Mouse (Mus musculus) C3H10T1/2 (cell line): ENCODE data around the gene Gm45213. TPM values are rescaled to one million over a fixed set of nuclear protein-coding genes. Genes with fewer than 3 reads are reported as not detected.

Experiments
- polyA plus RNA-seq, 2 experiments: library from polyadenylated mRNA; unstranded; fragments of >200 nt; fragmentation: generic; extraction: Trizol; gene quantifications; one replicate each; pipeline ENCODE4 v1.2.1; 2012; ENCODE audit warnings: missing spikeins in 2 of 2

Gene Gm45213
- polyA plus RNA-seq: not detected

GRCm38 (mm10) chr7:66043552-66044459 is at the start of gene Gm45213:
Gm45213 (plus strand) TSS chr7:66043602.

GRCm38 (mm10) chr7:66058703-66059102 is 15.3 kb downstream of the Gm45213 start, which contains the start of gene Snrpa1:
Snrpa1 (plus strand) TSS chr7:66059003.

GRCm38 (mm10) chr7:66079364-66080230 is 36.2 kb downstream of the Gm45213 start, which contains the start of gene Selenos:
Selenos (plus strand) TSS chr7:66079649.

DNA sequence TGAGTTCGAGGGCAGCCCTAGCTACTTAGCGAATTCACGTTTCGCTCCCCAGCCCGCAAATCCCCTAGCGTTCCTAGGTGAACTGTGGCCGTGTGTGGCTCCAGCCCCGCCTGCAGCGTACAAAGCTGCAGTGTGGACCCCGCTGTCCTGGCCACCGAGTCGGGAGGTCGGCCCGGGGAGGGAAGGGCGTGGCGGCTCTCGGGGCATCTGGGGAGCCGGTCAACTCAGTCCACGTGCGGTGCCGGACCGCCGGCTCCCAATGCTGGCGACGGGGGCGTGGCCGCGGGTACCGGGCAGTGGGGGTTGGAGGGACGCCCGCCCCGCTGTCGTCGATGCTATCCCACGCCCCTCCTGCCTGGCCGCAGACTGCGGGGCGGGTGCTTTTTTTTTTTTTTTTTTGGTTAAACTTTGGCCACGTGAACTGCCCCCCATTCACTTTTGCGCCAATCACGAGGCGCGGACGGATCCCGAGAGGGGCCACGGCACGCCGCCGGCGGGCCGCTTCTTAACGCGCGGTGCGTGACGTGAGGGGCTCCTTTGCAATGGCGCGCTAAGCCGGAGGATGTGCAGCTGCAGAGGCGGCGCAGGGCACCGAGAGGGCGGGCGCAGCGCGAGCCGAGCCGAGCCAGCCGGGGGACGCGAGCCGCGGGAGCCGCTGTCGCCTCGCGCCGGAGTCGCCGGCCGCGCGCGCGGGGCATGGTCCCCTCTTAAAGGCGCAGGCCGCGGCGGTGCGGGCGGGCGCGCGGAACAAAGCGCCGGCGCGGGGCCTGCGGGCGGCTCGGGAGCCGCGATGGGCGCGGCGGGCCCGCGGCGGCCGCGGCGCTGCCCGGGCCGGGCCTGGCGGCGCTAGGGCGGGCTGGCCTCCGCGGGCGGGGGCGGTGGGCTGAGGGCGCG is 65.8 kb downstream of the Gm45213 start, which contains the start of gene Chsy1:
Gene Chsy1, plus strand, starts transcription at position 555 of the 894 bp plus-strand sequence.

Other genes starting within 250 kb of the Gm45213 start
- under 1 TPM; 0.08 to 0.61 TPM for gene Pcsk6, start 181.9 kb upstream of the Gm45213 start, polyA plus RNA-seq
- 10 to 100 TPM; 42.3 to 51.9 TPM for gene Snrpa1, start 15.4 kb downstream of the Gm45213 start, polyA plus RNA-seq
- gene Selenos, start 36.0 kb downstream of the Gm45213 start, polyA plus RNA-seq: 10 to 100 TPM in 1 of 2 experiments, 1 to 10 TPM in 1; 7.0 to 80.0 TPM
- gene Chsy1, start 65.9 kb downstream of the Gm45213 start, polyA plus RNA-seq: 10 to 100 TPM in 1 of 2 experiments, 1 to 10 TPM in 1; 1.3 to 13.7 TPM